Mouse (Mus musculus): ENCODE measurements at regions not wholly inside any gene's neighbourhood (a gene's known extent, or its start where the extent isn't known, plus 50 kb on each side); places are given as distances from the start of the nearest gene placed in this dataset.
"Not testable (repeated sequence)": the region's sequence is repeated elsewhere in the genome, so short reads cannot be mapped to it uniquely, and the experiment has no call there.

- no peak for DNase-seq (ENCODE audit: low spot score in 2 of 2)
- intact Hi-C loops (cut with DNase I), result no loop called here
These were observed 721.2 kb upstream of the Nr2f1 start for GRCm38 (mm10) chr13:78920802-78921201.

GRCm38 (mm10) chr13:78909839-78910238, 710.3 kb upstream of the Nr2f1 start:
- no peak for DNase-seq (ENCODE audit: low spot score in 2 of 2)
- intact Hi-C loops (cut with DNase I), result no loop called here

- no peak for DNase-seq (ENCODE audit: low spot score in 2 of 2)
- intact Hi-C loops (cut with DNase I), result no loop called here
These were observed 704.5 kb upstream of the Nr2f1 start for GRCm38 (mm10) chr13:78904102-78904501.

GRCm38 (mm10) chr13:78900693-78901092, 701.1 kb upstream of the Nr2f1 start:
- intact Hi-C loops (cut with DNase I), result no loop called here

GRCm38 (mm10) chr13:78892252-78892651, 692.7 kb upstream of the Nr2f1 start:
- DNase-seq (ENCODE audit: low spot score in 2 of 2), result no peak
- intact Hi-C loops (cut with DNase I), result loop anchor here (10.0 kb wide), 1 partner anchor 237 kb away; no protein-coding TSS in a partner anchor

More at GRCm38 (mm10) chr13:78900693-78901092, 701.1 kb upstream of the Nr2f1 start:
- DNase-seq (ENCODE audit: low spot score in 2 of 2), result no peak

GRCm38 (mm10) chr13:78883062-78883461, 683.5 kb upstream of the Nr2f1 start:
- intact Hi-C loops (cut with DNase I), result no loop called here
- no peak for DNase-seq (ENCODE audit: low spot score in 2 of 2)

GRCm38 (mm10) chr13:78872582-78872981, 673.0 kb upstream of the Nr2f1 start:
- DNase-seq (ENCODE audit: low spot score in 2 of 2), result no peak
- intact Hi-C loops (cut with DNase I), result no loop called here

GRCm38 (mm10) chr13:78871976-78872375, 672.4 kb upstream of the Nr2f1 start:
- DNase-seq (ENCODE audit: low spot score in 2 of 2), result no peak
- intact Hi-C loops (cut with DNase I), result no loop called here

GRCm38 (mm10) chr13:78871254-78871653, 671.7 kb upstream of the Nr2f1 start:
- intact Hi-C loops (cut with DNase I), result no loop called here

GRCm38 (mm10) chr13:78824357-78824756, 624.8 kb upstream of the Nr2f1 start:
- DNase-seq (ENCODE audit: low spot score in 2 of 2); intact Hi-C loops (cut with DNase I): not testable (repeated sequence)

More at GRCm38 (mm10) chr13:78871254-78871653, 671.7 kb upstream of the Nr2f1 start:
- DNase-seq (ENCODE audit: low spot score in 2 of 2), result no peak

- intact Hi-C loops (cut with DNase I), result no loop called here
- DNase-seq (ENCODE audit: low spot score in 2 of 2), result no peak
These were observed 610.1 kb upstream of the Nr2f1 start for GRCm38 (mm10) chr13:78809656-78810055.

GRCm38 (mm10) chr13:78802838-78803124, 603.2 kb upstream of the Nr2f1 start:
- intact Hi-C loops (cut with DNase I), result no loop called here
- DNase-seq (ENCODE audit: low spot score in 2 of 2), result no peak

- intact Hi-C loops (cut with DNase I), result no loop called here
- DNase-seq (ENCODE audit: low spot score in 2 of 2), result no peak
These were observed 602.7 kb upstream of the Nr2f1 start for GRCm38 (mm10) chr13:78802011-78802837.

- no peak for DNase-seq (ENCODE audit: low spot score in 2 of 2)
- intact Hi-C loops (cut with DNase I), result no loop called here
These were observed 600.1 kb upstream of the Nr2f1 start for GRCm38 (mm10) chr13:78799641-78800040.

GRCm38 (mm10) chr13:78795228-78795627, 595.7 kb upstream of the Nr2f1 start:
- intact Hi-C loops (cut with DNase I), result no loop called here

GRCm38 (mm10) chr13:78784285-78784684, 584.7 kb upstream of the Nr2f1 start:
- no peak for DNase-seq (ENCODE audit: low spot score in 2 of 2)
- intact Hi-C loops (cut with DNase I), result no loop called here

More at GRCm38 (mm10) chr13:78795228-78795627, 595.7 kb upstream of the Nr2f1 start:
- DNase-seq (ENCODE audit: low spot score in 2 of 2), result no peak

GRCm38 (mm10) chr13:78783591-78784240, 584.2 kb upstream of the Nr2f1 start:
- intact Hi-C loops (cut with DNase I), result no loop called here
- no peak for DNase-seq (ENCODE audit: low spot score in 2 of 2)
